Mouse (Mus musculus): ENCODE results near the gene Orai3. TPM values are rescaled to one million over a fixed set of nuclear protein-coding genes. Genes with fewer than 3 reads are reported as not detected.

Gene Orai3
- total RNA-seq, 1 experiment = 14.0 TPM

DNA sequence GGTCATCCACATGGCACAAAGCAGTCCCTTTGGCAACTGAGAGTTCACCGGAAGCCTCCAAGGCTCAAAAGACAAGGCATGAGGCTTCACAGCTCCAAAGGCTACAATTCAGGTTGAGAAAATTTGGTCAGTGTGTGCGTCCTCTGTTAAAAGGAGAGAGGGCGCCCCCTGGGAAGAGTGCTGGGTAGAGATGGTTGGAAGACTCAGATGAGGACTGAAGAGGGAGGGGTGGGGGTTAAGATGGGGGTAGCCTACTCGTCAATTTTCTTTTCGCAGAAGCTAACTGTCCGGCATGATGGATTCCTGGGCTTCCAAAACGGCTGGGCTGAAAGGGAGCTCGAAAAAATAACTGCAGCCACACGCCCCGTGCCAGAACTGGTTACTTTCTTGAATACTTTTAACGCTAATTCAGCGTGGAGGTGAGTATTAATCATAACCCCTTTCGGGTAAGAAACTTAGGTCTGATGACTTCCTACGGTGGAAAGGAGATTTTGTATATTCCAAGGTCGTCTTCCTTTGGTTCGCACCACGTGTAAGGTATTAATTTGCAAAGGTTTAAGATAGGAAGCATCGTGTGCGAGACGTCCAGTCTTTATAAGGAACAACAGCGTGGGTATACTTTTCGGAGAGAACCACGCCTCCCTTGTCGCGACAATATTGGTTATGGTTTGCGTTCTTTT lies 25.1 kb upstream of the Orai3 start, which contains the start of gene Fbxl19:
Fbxl19 (plus strand) TSS at position 178 of the 680 bp plus-strand sequence.
- in situ Hi-C loops (cut with MboI; ENCODE audit: low sequenced_read_pairs in 2 of 2, unreplicated experiment in 2 of 2) = no loop called here
- no peak for DNase-seq (ENCODE audit: low read depth, low spot score)
- H3K9ac ChIP-seq (ENCODE audit: insufficient read depth, low read depth, low read length, poor library complexity, severe bottlenecking) = peak within 1 kb of the TSS; percentile 80; the same call in 1 of the 2 replicates
- H3K9me3 ChIP-seq (ENCODE audit: control insufficient read depth, insufficient read depth, low read depth, low read length) = no peaks in the 10 kb centered on the region
- H3K36me3 ChIP-seq (ENCODE audit: control insufficient read depth, insufficient read depth, low read length, poor library complexity, severe bottlenecking) = peaks cover 14% of the 10 kb centered on the region
- no peak for TF ChIP-seq HCFC1 (IDR thresholded peaks at IDR 0.05; ENCODE audit: borderline replicate concordance, insufficient read depth, low read length)
- TF ChIP-seq ZNF384 (IDR thresholded peaks at IDR 0.05; ENCODE audit: low read depth, low read length) = no peak
- TF ChIP-seq CHD2 (IDR thresholded peaks at IDR 0.05; ENCODE audit: low read depth, low read length) = no peak; the same call in 1 of the 2 replicates
- TF ChIP-seq ZC3H11A (IDR thresholded peaks at IDR 0.05; ENCODE audit: borderline replicate concordance, low read depth, low read length) = no peak
- no peak for TF ChIP-seq MAFK (IDR thresholded peaks at IDR 0.05; ENCODE audit: insufficient read depth, low read depth, low read length)
- H3K27ac ChIP-seq (ENCODE audit: insufficient read depth, low read depth, low read length, poor library complexity, severe bottlenecking) = peak within 1 kb of the TSS; percentile 82; the same call in 1 of the 2 replicates
- H3K4me1 ChIP-seq (ENCODE audit: control insufficient read depth in 2 of 2, insufficient read depth in 2 of 2, low read length in 2 of 2, poor library complexity in 1 of 2) = peaks cover 0 to 9% of the 10 kb centered on the region in 2 experiments; a peak in 2 of 4 replicates
- H3K4me3 ChIP-seq (ENCODE audit: insufficient read depth in 1 of 2, low read depth in 1 of 2, low read length in 2 of 2, poor library complexity in 1 of 2, severe bottlenecking in 1 of 2) = peak within 1 kb of the TSS; percentile 73 to 88

DNA sequence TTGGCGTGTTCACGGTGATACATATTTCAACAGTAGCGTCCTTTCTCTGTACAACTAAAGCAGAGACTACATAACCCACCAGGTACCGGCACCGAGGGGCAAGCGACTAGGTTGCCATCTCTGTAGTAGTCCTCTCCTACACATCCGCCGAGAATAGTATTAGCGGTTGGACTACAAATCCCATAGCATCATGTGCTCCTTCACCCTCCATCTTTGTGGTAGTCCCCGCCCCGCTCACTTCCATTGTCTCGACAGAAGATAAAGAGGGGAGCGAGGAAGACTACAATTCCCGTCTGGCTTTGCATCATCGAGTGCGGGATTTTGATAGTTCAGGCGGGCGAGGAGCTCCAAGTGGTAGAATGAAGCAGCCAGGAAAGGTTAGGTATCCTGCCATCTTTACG lies 24.4 kb upstream of the Orai3 start:
- Histone ChIP-seq H3K4me1 (ENCODE audit: control insufficient read depth in 2 of 2, insufficient read depth in 2 of 2, low read length in 2 of 2, poor library complexity in 1 of 2) (peaks cover 0 to 16% of the 10 kb centered on the region in 2 experiments; a peak in 2 of 4 replicates), H3K4me3 (ENCODE audit: insufficient read depth in 1 of 2, low read depth in 1 of 2, low read length in 2 of 2, poor library complexity in 1 of 2, severe bottlenecking in 1 of 2) (peak overlapping the region; percentile 73 to 88), H3K36me3 (ENCODE audit: control insufficient read depth, insufficient read depth, low read length, poor library complexity, severe bottlenecking) (peaks cover 22% of the 10 kb centered on the region), H3K9ac (ENCODE audit: insufficient read depth, low read depth, low read length, poor library complexity, severe bottlenecking) (peak overlapping the region; percentile 80), H3K27ac (ENCODE audit: insufficient read depth, low read depth, low read length, poor library complexity, severe bottlenecking) (peak overlapping the region; percentile 82; the same call in 1 of the 2 replicates), H3K9me3 (ENCODE audit: control insufficient read depth, insufficient read depth, low read depth, low read length) (no peaks in the 10 kb centered on the region)
- in situ Hi-C loops (cut with MboI; ENCODE audit: low sequenced_read_pairs in 2 of 2, unreplicated experiment in 2 of 2) = no loop called here
- peak; percentile 95 for DNase-seq (ENCODE audit: low read depth, low spot score)
- no peak for TF ChIP-seq ZNF384 (IDR thresholded peaks at IDR 0.05; ENCODE audit: low read depth, low read length)
- TF ChIP-seq MAFK (IDR thresholded peaks at IDR 0.05; ENCODE audit: insufficient read depth, low read depth, low read length) = no peak
- peak; percentile 60; the same call in 1 of the 2 replicates for TF ChIP-seq CHD2 (IDR thresholded peaks at IDR 0.05; ENCODE audit: low read depth, low read length)
- no peak for TF ChIP-seq ZC3H11A (IDR thresholded peaks at IDR 0.05; ENCODE audit: borderline replicate concordance, low read depth, low read length)
- TF ChIP-seq HCFC1 (IDR thresholded peaks at IDR 0.05; ENCODE audit: borderline replicate concordance, insufficient read depth, low read length) = peak; percentile 88

GRCm38 (mm10) chr7:127745652-127746493 lies 23.7 kb upstream of the Orai3 start:
- peak; percentile 96 for DNase-seq (ENCODE audit: low read depth, low spot score)
- Histone ChIP-seq H3K27ac (ENCODE audit: insufficient read depth, low read depth, low read length, poor library complexity, severe bottlenecking) (peak overlapping the region; percentile 93), H3K9ac (ENCODE audit: insufficient read depth, low read depth, low read length, poor library complexity, severe bottlenecking) (peak overlapping the region; percentile 80), H3K4me3 (ENCODE audit: insufficient read depth in 1 of 2, low read depth in 1 of 2, low read length in 2 of 2, poor library complexity in 1 of 2, severe bottlenecking in 1 of 2) (peak overlapping the region; percentile 73 to 88), H3K9me3 (ENCODE audit: control insufficient read depth, insufficient read depth, low read depth, low read length) (no peaks in the 10 kb centered on the region), H3K36me3 (ENCODE audit: control insufficient read depth, insufficient read depth, low read length, poor library complexity, severe bottlenecking) (peaks cover 27% of the 10 kb centered on the region), H3K4me1 (ENCODE audit: control insufficient read depth in 2 of 2, insufficient read depth in 2 of 2, low read length in 2 of 2, poor library complexity in 1 of 2) (peaks cover 0 to 18% of the 10 kb centered on the region in 2 experiments; a peak in 2 of 4 replicates)
- in situ Hi-C loops (cut with MboI; ENCODE audit: low sequenced_read_pairs in 2 of 2, unreplicated experiment in 2 of 2) = no loop called here
- TF ChIP-seq CHD2 (IDR thresholded peaks at IDR 0.05; ENCODE audit: low read depth, low read length) (0 out of 2 replicates have a peak, but pooled peaks have one; percentile 12), MAFK (IDR thresholded peaks at IDR 0.05; ENCODE audit: insufficient read depth, low read depth, low read length) (no peak), HCFC1 (IDR thresholded peaks at IDR 0.05; ENCODE audit: borderline replicate concordance, insufficient read depth, low read length) (peak; percentile 88)

Measured in ES-E14 (cell line).